Mouse (Mus musculus): Measurements from ENCODE around the gene Jade1. TPM values are rescaled to one million over a fixed set of nuclear protein-coding genes. Genes with fewer than 3 reads are reported as not detected.

Jade1 gene
- polyA plus RNA-seq, 1 experiment = 24.3 TPM

DNA sequence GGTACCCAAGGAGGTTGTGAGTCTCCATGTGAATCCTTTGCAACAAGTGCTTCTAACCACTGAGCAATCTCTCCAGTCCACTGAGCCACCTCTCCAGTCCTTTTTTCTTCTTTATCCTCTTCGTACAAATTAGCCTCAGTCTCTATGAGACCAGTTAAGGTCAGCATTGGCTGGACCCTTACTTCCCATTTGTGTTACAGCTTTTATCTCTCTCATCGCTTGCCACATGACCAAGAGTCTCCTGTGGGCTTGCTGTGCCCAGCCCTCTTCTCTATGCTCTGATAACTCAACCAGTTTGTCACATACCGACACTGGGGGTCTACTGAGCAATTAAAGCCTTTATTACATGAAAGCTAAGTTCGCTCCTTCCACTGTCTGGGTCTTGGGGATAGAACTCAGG lies 7.3 kb upstream of the Jade1 start:
- no peak for DNase-seq (ENCODE audit: low read depth)

DNA sequence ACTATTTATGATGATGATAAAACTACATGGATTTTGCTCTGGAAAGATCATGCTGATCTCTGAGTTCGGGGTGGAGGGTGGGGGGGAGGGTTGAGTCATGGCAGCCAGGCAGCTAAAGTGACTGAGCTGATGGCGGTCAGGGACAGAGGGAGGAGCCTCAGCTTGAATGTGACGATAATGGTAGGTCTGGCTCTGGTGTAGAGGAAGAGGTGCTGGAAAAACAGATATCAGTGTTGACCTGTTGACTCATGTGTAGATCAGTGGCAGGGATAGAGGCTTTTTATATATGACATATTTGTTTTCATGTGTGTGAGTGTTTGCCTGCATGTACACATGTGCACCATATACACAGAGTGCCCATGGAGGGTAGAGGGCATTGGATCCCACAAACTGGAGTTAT lies 3.9 kb upstream of the Jade1 start:
- DNase-seq (ENCODE audit: low read depth) = no peak

DNA sequence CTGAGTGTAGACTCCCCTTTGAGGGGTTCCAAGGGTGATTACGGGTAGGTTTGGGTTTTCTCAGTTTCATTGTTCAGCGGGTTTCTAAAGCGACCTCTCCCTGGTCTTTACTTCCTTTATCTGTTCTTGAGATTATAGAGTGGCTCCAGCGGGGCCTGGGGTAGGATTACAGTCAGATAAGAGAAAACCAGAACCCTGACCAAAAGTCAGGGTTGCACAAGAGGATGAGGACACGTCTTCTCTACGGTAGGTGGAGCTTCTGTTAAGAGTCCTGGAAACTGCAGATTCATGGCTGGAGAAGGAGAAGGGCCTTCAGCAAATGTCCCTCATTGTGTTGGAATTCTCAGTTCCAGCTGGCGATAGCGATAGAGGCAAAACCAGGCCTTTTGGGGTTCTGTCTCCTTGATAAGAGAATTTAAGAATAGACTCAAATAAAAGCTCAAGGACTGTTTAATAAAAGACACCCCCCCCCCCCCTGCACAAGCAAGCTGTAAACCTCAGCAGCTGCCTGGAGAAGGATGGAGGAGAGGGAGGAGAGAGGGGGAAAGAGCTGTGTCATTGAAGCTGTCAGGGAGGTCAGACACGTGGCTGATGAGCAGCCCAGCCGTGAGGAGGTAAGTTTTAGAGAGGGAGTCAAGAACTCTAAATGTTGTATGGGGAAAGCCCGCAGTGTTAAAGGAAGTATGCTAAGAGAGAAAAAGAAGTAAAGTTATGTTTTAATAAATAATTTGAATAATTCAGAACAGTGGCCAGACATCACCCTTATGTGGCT lies 2.6 kb upstream of the Jade1 start:
- no peak for DNase-seq (ENCODE audit: low read depth)

DNA sequence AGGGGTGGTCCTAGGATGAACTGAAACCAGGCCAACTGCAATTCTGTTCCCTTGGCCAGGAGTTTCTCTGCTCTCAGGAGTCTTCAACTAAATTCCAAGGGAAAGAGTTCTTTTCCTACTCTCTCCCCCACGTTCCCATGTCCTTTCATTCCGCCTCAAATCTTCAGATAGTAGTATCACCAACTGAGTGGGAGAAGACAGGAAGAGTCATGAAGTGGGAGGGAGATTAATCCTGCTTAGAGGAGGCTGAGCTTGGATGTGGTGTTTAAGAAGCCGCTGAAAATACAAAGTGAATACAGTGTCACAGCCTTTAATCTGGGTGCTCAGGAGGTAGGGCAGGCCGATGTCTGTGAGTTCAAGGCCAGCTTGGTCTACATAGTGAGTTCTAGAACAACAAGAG lies 1.9 kb upstream of the Jade1 start:
- DNase-seq (ENCODE audit: low read depth) = no peak

DNA sequence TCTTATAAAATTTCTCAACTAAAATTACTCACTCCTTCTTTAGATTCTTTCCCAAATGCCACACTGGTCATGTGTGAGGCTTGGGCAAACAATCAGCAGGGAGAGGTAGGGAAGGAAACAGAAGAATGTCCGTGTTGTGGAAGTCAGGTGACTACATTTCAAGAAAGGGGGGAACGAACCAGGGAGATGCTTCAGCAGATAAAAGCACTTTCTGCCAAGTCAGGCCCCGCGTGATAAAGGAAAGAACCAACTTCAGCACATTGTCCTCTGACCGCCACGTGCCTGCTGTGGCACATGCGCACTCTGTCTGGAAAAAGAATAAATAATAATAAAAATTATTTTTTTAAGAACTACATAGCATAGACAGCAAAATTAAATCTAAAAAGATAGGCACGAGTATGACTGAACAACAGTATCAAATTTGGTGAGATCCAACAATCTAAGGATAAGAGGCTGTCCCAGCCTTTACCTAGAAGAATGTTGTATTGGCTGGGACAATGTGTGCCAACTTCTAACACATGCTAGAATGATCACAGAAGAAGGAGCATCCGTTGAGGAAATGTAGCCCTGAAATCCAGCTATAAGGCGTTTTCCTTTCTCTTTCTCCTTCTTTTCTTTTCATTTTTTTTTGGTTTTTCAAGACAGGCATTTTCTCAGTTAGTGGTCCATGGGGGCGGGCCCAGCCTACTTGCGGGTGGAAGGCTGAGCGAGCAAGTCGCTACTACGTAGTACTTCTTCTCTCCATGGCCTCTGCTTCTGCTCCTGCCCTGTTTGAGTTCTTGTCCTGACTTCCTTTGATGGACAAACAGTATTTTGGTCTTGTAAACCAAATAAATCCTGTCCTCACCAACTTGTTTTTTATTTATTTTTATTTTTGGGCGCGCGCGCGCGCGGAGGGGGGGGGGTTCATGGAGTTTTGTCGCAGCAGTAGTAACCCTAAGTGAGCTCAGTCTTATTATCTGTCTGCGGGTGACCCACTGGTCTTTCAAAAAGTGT lies 753 bp upstream of the Jade1 start:
- no peak for DNase-seq (ENCODE audit: low read depth)

DNA sequence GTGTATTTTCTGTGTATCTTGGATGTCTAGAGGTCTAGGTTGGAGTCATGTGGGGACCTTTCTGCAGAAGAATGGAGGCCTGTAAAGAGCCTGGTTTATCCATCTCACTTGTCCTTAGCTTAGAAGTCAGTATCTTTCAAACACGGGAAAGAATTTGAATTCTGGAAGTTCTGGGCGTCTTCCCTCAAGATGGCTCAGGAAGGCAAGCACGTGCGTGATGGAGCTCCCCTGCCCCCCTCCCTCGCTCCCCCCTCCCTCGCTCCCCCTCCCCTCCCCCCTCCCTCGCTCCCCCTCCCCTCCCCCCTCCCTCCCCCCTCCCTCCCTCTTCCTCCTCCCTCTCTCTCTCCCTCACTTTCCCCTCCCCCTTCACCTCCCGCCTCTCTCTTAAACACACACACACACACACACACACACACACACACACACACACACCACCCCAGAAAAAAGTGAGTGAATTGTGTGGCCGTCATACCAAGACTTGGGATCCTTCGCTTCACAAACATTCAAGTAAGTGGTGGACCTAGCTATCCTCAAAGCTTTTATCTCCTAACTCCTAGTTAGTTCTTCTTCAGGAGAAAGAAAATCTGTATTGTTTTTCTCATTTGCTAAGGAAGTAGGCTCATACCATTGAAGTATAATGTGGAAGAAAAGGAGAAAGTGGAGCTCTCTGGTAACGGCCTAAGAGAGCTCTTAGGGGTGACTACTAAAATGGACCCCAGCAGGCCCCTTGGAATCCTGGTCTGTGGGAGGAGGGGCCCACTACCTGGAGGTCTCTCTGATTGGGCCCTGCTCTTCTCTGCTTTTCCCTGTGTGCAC lies 1.1 kb downstream of the Jade1 start:
- no peak for DNase-seq (ENCODE audit: low read depth)

DNA sequence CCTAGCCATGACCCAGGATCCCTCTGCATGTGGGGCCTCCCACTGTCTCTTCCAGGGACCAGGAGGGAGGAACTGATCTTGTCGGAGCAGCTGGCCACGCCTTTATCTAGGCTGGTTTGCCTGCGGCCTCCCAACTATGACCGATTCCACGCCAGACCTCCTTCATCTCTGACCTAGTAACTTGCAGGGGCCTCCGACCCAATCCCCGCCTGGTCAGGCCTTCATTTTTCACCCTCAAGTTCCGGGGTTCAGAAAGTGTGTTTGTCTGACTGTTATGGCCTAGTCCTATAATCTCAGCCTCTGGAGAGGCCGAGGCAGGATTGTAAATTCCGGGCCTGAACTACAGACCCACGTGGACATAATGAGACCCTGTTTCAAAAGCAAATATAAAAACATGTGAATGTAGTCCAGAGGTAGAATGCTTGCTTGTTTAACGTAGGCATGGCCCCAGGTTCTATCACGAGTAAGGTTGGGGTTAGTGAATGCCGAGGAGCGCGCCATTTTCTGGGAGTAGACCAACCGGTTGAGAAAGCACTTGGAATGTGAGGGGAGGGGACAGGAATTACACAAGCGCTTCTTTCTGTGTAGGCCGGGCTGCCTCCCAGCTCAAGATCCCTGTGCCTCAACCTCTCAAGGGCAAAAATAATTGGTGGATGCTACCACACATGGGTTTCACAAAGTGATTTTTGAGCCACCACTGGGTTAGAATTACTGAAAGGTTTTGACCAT lies 1.9 kb downstream of the Jade1 start:
- no peak for DNase-seq (ENCODE audit: low read depth)

DNA sequence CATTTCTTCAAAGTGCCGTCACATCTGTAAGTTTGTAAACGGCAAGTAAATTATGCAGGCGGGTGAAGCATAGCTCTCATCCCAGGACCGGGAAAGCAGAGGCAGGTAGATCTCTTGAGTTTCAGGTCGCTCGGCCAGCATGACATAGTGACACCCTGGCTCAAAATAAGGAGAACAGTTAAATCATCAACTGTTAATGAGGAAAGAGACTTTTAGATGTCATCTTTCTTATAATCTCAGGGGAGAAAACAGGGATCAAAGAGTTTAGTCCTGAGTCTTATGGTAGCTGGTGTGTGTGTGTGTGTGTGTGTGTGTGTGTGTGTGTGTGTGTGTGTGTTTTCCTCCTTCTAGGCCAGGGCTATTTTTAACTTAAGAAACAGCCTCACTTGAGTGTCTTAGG lies 5.0 kb downstream of the Jade1 start:
- DNase-seq (ENCODE audit: low read depth) = no peak

DNA sequence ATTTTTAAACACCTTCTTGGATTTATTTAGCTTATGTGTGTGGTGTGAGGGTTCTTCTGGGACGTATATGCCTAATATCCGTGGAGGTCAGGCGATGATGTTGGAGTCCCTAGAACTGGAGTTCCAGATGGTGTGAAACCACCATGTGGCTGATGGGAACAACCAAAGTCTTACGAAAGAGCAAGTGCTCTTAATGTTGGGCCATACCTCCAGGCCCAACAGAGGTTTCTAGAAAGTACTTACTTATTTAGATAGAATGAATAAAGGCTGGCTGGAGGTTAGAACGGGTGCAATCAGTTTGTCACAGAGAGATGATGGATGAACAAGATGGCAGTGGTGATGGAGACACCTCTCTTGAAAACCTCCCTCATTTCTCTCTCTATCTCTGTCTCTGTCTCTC lies 6.3 kb downstream of the Jade1 start:
- DNase-seq (ENCODE audit: low read depth) = no peak

DNA sequence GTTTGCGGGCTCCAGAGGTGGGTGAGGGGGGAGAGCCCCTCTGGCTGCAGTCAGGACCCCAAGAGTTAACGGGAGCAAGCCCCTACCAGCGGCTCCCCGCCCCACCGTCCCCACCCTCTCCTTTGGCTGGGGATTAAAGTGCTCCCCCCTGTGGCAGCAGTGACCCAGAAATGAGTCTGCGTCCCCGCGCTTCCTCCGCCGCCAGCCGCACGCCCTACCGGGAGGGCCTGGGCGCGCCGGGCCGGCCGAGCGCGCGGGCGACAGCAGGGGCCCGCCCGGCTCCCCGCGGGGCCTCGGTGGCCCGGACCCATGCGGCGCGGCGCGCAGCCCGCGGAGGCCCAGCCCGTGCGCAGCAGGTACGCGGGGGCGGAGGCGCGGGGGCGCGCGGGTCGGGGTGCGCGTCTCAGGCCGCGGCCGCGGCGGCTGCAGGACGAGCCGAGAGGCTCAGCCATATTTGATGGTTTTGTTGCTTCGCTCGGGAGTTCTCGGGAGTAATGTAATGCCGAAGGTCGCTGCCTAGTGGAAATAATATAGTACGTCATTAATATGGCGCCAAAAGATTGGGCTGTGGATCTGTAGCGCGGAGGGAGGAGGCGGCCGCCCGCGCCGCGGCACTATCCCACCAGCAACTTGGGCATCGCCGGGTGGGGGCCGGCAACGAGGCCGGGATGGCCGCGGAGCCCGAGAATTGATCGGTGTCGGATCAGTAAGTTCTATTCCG lies 7.8 kb downstream of the Jade1 start:
- DNase-seq (ENCODE audit: low read depth) = no peak

DNA sequence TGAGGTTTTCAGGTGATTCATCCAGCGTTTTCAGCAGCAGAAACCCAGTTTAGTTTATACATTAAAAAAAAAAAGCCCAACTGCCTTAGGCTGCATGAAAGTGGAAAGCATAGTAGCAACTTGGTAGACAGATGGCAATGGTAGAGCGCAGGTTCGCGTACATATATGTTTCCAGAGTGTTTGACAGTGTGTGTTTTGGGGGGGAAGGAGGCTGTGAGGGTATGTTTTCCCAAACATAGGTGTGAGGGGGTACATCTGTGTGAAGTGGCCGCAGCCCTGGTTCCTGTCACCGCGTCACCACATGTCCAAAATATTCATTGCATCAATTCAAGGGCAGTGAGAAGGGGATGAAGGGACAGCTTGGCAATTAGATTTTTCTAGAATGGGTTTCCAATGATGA lies 8.5 kb downstream of the Jade1 start:
- DNase-seq (ENCODE audit: low read depth) = no peak

DNA sequence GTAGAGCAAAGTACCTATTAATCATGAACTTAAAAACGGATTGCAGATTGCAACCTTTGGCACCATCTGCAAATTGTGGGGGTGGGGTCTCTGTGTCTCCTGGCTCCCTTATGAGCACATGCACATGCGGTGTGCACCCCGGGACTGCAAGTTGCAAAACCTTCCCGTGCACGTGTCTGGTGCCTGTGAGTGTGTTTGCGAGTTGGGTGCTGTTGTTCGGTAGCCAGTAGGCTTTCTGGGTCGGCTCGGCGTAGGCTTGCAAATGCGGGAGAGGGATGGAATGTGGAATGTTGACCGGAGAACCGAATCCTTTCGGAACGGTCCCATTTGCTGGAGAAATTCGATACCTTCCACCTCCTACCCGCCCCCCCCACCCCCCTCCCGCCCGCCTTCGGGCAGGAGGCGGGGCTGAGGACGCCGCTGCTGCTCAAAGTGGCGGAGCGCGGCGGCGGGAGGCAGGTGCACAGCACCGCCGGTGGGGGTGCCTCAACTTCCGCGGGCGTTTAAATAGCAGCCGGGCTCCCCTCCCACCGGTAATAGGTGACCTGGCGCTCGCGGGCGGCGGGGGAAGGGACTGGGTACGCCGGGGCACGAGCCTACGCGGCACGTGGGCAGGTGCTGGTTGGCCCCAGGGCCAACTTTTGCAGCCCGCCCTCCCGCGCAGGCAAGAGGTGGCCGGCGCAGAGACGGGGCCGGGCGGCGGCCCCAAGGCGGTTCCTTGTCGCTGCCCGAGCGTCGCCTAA lies 9.1 kb downstream of the Jade1 start:
- DNase-seq (ENCODE audit: low read depth) = no peak

DNA sequence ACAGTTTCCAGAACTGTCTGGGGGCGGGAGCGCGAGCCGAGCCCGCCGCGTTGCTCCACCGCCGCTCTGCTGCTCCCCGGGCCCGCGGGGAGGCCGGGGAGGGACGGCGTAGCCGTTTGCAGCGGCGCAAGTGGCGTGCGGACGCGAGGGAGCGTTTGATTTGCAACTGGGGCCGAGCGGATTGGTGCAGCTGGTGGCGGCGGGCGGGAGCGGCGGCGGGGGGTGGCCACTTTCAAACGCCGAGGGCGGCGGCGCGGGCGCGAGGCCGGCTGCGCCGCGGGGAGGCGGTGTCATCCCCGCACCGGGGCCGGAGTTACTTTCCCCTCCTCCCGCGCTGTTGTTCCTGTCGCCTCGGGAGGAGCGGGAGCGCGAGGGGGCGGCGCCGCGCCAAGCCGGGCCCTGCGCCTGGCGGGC lies 9.9 kb downstream of the Jade1 start:
- no peak for DNase-seq (ENCODE audit: low read depth)

DNA sequence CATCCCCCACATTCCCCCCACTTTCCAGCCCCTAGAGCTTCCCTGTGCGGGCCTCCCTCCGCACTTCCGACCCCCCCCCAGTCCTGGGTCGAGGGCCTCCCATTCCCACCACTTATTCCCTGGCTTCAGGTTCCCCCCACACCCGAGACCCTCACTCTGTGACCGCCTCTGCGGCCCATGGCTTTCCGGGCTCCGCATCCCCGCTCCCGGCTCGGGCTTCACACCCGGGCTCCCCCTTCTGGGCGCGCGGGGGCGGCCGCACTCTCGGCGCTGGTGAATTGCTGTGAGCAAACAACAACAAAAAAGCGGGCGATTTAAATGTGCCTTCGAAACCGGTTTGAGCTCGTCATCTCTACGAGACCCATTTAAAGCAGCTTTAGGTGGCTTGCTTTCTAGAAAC lies 10.4 kb downstream of the Jade1 start:
- DNase-seq (ENCODE audit: low read depth) = no peak

DNA sequence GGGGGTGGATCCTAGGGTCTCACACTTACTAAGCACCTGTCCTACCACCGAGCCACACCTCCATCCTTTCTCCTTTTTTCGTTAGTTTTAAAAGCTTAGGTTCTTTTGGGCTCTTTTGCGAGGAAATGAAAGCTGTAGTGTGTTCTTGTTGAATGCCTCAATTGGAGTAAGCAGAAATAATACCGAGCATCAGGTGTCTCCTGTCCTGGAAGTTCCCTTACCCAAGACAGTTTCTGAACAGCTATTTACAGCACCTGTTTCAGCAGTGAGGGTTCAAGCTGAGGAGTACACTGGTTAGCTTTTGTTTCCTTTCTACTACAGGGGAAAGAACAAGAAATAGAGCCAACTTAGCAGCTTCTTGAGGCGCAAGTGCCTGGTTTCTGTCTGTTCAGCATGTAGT lies 14.4 kb downstream of the Jade1 start:
- no peak for DNase-seq (ENCODE audit: low read depth)

DNA sequence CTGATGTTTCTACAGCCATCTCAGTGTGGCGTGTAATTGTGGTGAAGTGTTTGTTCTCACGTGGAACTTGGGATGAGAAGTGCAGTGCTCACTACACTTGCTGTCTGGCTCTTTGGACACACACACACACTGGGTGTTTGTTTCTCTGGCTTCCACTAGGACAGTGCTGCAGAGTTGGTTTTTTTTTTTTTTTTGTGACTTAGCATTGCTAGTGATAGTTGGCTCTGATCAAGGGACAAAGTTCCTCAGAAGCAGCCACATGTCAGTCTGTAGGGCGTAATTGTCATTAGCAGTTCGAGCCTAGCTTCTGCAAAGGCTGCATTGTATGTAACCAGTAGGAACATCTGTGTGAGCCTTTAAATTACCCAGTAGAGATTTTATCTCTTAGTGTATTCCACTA lies 16.6 kb downstream of the Jade1 start:
- DNase-seq (ENCODE audit: low read depth) = no peak

DNA sequence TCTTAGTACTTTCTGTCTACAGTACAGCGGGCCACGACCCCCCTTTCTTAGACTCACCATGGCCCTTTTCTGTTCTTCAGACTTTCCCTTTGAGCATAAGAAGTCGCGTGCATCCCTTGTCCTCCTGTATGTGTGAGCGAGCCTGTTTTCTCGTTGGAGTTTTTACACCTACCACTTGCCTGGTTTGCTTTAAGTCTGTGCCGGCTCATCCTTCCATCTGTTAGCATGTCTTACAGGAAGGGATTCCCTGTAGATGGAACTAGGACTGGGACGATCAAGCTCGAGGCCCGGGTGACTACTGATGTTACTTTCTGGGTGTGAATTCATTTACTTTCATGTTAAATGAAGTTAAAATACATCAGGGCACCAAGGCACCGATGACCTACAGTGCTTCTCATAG lies 17.4 kb downstream of the Jade1 start:
- DNase-seq (ENCODE audit: low read depth) = no peak

DNA sequence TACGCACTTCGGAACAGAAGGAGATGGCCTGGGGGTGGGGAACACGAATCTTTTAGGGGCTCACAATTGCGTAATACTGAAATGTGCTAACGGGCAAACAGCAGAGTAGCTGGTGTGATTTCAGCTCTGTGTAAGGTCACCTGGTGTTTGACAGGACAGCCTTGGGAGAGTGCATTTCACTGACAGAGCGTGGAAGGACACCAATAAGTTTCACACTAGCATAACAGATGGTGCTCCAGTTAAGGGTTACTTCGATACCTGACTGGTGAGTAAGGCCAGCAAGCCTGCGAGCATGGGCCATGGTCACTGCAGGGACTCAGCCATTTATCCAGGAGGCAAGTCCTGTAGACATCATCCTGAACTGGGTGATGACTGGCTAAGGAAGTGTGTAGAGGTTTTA lies 18.7 kb downstream of the Jade1 start:
- DNase-seq (ENCODE audit: low read depth) = no peak

DNA sequence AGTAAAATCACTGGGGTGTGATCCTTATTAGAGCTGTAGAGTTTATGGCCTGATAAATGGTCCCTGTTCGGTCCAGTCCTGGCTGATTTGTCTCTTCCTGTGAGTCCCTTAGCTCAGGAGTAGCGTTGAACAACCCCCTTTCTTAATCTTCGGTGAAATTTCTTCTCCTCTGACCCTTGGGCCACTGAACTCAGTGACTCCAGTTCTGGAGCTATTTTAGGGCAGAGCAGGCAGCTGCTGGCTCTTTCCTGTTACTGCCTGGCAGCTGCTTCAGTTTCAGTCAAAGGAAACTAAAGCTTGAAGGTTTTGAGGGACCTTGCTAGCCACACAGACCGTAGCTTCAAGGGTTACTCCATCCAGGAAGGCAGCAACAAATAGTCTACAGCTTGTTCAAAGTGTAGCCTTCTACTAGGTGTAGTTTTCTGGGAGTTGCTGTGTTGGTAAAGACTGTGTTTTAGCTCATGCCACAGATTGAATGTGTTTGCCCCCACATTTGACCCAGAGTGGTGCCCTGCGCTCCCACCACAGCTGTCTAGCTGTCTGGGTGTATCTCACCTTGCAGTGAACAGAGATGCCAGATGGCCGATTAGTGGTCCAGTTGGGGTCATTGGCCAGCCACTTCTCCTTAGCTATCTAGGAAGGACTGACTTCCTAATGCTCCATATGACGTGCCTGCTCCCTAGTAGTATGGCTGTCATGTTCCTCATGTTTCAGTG lies 19.3 kb downstream of the Jade1 start:
- no peak for DNase-seq (ENCODE audit: low read depth)
